Mouse (Mus musculus) cerebellum, adult 2 months (tissue): ENCODE measurements at regions not wholly inside any gene's neighbourhood (a gene's known extent, or its start where the extent isn't known, plus 50 kb on each side); places are given as distances from the start of the nearest gene placed in this dataset.

Experiments used
- CTCF ChIP-seq: fragments of 200-500 bp; IDR thresholded peaks from 2 replicates; pipeline ENCODE4 v1.5.1; 2011; ENCODE audit warnings: low read depth, mild to moderate bottlenecking, control low read depth, low read length, moderate library complexity, borderline replicate concordance; ENCODE audit not compliant: insufficient read depth
- POLR2A ChIP-seq: fragments of 200-500 bp; IDR thresholded peaks from 2 replicates; pipeline ENCODE4 v1.6.1; 2011; ENCODE audit warnings: low read length, control low read depth, borderline replicate concordance; ENCODE audit not compliant: insufficient read depth

GRCm38 (mm10) chr3:101709379-101709970 is 105.0 kb upstream of the Atp1a1 start:
- TF ChIP-seq CTCF (no peak), POLR2A (no peak)
